Mouse (Mus musculus): ENCODE results near the gene Inpp5f. TPM values are rescaled to one million over a fixed set of nuclear protein-coding genes. Genes with fewer than 3 reads are reported as not detected.
A peak's percentile ranks its signal among the peaks of the same experiment; 100 is the strongest.
"Not testable (repeated sequence)": the region's sequence is repeated elsewhere in the genome, so short reads cannot be mapped to it uniquely, and the experiment has no call there.

Inpp5f gene
- total RNA-seq, 2 experiments from 2014 or later, result 36.6 to 37.3 TPM

DNA sequence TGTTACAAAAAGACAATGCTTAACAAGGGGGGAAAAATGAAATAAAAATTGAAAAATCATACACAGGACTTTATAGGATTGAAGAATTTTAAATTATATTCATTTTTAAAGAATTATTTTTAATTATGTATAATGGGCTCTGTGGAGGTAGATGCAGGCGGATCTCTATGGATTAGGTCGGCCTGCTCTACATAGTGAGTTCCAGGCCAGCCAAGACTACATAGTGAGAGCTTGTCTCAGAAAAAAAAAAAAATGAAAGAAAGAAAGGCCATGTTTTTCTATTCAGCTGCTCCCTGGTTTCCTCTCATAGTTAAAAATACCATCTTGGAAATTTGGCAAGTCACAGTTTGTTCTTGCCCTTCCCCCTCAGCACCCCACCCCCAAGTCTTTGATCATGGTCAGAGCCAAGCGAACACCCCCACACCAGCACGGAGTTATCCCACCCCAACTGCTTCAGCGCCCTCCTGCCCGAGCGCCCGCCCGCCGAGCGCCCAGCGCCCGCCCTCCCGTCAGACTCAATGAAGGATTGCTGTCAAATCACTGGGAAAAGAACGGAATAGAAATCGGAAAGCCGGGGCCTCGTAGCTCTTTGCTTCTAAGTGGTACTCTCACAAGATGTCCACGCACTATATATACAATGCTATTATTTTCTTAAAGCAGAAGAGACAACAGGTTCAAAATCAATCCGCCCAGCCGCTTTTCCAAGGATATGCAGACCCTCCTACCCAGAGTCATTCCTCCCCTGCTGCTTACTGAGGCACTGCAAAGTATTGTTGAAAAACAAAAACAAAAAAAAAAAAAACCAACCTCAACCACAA lies 18.8 kb upstream of the Inpp5f start:
- no peak for ATAC-seq (ENCODE audit: poor library complexity, severe bottlenecking)

- ATAC-seq (ENCODE audit: poor library complexity, severe bottlenecking), result no peak
Observed at GRCm38 (mm10) chr7:128592936-128593241, 18.2 kb upstream of the Inpp5f start.

DNA sequence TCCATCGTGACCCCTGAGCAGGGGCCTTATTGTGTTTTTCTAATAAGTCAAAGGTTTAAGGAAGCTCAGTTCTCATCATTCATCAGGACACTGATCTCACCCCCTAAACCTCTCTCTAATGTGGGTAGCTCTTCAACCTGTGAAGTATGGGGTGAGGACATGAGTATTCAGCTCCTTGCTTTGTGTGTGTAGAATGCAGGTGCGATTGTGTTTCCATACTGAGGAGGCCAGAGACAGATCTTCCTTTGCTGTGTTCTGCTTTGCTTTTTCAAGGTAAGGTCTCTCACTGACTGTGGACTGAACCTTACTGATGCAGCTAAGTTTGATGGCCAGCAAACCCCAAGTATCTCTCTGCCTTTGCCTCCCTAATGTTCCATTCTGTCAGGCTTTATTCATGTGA lies 14.9 kb upstream of the Inpp5f start:
- ATAC-seq (ENCODE audit: poor library complexity, severe bottlenecking), result no peak

- ATAC-seq (ENCODE audit: poor library complexity, severe bottlenecking), result no peak
Observed at GRCm38 (mm10) chr7:128599072-128599471, 12.1 kb upstream of the Inpp5f start.

- ATAC-seq (ENCODE audit: poor library complexity, severe bottlenecking), result no peak
Observed at GRCm38 (mm10) chr7:128601826-128602225, 9.3 kb upstream of the Inpp5f start.

DNA sequence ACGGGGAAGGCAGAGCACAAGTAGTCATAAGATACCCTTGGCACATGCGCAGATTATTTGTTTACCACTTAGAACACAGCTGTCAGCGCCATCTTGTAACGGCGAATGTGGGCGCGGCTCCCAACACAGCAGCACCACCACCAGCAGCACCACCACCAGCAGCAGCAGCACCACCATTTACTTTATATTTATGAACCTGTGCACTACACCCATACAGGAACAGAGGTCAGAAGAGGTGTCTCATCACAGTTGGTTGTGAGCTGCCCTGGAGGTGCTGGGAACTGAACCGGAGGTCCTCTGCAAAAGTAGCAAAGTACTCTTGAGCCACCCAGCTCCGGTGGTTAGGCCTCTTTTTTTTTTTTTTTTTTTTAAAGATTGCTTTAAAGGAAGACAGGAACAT lies 1.2 kb upstream of the Inpp5f start:
- not testable (repeated sequence) for ATAC-seq (ENCODE audit: poor library complexity, severe bottlenecking)

DNA sequence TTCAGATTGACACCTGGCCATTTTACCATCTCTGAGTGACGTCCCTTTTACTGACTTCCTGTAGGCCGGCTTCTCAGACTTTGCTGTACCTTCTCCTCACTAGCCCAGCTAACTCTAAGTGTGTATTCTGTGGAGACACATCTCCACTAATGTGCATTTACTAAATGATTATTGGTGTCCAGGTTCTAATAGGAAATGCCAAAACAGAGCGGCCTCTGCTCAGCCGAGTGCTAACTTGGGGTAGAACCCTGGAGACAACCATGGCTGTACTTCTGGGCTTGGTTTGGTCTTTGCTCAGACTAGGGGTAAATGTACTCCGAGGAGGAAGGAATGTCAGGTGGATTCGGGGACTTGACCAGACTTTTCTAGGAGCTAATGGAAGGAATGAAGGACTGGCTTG lies 638 bp upstream of the Inpp5f start:
- ATAC-seq (ENCODE audit: poor library complexity, severe bottlenecking), result 0 out of 2 replicates have a peak, but pooled peaks have one; percentile 1

- no peak for ATAC-seq (ENCODE audit: poor library complexity, severe bottlenecking)
Observed at GRCm38 (mm10) chr7:128611799-128612411, 777 bp downstream of the Inpp5f start.

- ATAC-seq (ENCODE audit: poor library complexity, severe bottlenecking), result no peak
Observed at GRCm38 (mm10) chr7:128612521-128613181, 1.5 kb downstream of the Inpp5f start.

DNA sequence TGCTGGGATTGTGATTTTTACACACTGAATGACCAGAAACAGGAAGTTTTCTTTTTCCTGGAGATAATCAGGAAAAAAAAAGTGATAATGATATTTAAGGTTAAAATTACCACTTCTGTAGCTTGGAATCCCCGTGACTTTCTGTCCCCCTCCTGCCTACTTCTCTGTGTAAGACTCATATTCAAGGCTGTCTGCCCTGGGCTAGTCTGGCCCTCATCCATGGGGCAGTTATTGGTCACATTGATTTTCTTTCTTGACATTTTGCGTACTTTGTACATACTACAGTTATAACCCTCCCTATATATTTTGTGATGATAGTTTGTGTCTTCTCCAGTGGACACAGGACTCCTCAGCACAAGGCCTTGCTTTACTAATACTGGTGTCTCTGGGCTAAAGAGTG lies 2.5 kb downstream of the Inpp5f start:
- ATAC-seq (ENCODE audit: poor library complexity, severe bottlenecking), result no peak

DNA sequence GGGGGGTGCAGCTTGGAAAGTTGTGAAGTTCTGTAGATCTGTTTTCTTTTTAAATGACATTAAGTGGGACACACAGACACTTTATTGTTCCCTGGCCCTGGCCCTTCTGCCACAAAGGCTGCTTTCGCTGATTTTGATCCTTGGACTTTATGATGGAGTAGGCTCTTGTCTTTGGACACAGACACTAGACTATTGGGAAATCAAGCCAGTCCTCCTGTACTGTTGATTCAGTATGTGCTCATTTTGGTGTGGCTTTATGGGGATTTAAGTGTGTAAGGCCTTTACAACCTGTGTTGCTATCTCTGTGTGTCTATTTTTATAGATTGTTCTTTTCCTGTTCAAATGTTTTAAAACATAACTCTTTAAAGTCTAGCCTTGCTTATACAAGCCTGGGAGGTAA lies 6.5 kb downstream of the Inpp5f start:
- ATAC-seq (ENCODE audit: poor library complexity, severe bottlenecking), result no peak

DNA sequence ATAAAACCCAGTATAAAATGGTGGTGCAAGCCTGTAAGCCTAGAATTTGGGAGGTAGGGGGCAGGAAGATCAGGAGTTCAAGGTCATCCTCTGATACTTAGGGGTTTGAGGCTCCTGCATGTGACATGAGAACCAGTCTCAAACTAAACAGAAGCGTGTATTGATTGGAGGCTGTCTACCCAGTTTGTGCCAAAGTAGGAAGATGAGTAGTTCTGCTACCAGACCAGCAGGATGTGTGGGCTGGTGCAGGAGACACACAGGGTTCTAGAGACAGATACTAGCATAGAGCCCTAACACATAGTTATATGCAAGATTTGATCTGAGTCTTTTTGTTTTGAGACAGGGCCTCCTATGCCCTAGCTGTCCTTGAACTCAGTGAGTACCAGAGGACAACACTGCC lies 9.1 kb downstream of the Inpp5f start:
- no peak for ATAC-seq (ENCODE audit: poor library complexity, severe bottlenecking)

DNA sequence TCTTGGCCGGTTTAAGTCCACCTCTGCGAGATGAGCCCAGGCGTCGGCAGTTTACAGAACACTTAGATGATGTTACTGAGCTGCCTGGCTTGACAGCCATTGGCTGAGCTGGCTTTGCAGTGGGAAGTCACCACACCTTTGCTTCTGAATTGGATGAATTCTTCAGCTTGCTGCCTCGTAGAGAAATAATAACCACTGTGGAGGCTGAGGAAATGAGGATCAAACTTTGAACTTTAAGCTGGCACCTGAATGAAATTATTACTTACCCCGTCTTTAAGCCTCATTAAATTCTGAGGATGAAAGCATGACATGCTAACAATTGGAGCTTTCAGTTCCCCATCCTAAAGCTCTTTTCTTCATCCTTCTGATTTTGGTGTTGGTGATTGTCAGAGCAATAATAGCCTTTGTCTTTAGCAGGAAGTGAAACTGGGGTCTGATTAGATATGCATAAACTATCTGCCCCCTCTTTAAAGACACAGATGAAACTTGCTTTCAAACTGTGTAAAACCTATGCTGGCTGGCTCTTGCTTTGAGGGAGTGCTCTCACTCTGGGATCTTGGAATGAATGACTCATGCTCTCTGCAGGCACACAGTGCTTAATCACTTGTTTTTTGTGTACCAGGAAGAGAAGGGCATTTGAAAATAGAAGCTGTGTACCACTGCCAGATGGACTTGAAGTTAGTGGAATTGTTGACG lies 11.3 kb downstream of the Inpp5f start:
- peak; percentile 93 for ATAC-seq (ENCODE audit: poor library complexity, severe bottlenecking)

DNA sequence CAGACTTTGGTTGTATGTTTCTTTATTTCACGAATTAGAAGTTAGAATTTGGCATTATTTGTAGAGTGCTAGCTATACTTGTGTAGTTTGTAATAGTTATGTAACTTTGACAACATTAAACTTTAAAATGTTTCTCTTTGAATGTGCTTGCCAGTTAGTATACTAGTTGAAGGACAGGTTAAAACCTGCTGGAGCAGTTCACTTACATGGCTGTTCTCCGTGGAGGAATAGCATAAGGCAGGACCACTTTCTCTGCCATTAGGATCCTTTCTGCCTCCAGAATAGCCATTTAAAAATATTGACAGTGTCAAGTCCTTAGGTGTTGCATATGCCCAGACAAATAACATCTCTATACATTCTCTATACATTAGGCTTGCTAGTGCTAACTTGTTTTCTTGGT lies 11.9 kb downstream of the Inpp5f start:
- ATAC-seq (ENCODE audit: poor library complexity, severe bottlenecking), result no peak

GRCm38 (mm10) chr7:128625382-128625781 lies 14.3 kb downstream of the Inpp5f start:
- no peak for ATAC-seq (ENCODE audit: poor library complexity, severe bottlenecking)

- no peak for ATAC-seq (ENCODE audit: poor library complexity, severe bottlenecking)
Observed at GRCm38 (mm10) chr7:128626601-128627000, 15.5 kb downstream of the Inpp5f start.

- no peak for ATAC-seq (ENCODE audit: poor library complexity, severe bottlenecking)
Observed at GRCm38 (mm10) chr7:128627251-128627650, 16.1 kb downstream of the Inpp5f start.

DNA sequence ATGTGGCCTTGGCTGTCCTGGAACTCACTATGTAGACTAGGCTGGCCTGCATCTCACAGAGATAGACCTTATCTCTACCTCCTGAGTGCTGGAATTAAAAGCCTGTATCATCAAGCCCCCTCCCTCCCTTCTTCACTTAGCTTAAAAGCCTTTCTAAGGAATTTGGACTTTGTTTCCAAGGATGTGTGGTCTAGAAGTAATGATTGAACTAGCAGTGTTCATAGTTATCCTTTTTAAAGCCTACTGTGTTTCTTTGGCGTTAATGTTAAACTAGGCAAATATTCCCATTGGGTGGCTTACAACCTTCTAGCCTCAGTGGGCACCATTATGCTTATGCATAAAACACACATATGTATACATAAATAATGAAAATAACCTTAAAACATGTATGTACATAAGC lies 16.6 kb downstream of the Inpp5f start:
- ATAC-seq (ENCODE audit: poor library complexity, severe bottlenecking), result no peak

DNA sequence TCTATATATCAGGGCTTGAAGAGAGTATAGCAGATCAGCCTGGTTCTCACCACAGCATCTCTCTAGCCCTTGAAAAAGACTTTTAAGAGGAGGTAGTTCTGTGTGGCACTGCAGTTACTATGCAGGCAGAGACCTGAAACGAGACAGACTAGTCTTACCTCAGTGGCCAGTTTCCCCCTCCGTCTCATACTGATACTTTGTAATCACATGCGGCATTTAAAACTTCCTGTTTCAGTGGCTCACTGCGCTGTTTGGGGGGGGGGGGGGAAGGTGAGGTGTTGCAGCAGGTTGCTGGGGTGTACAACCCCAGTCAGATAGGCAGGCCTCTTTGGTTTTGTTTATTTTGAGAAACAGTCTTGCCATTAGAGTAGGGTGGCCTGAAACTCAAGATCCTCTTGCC lies 22.0 kb downstream of the Inpp5f start:
- peak; percentile 94 for ATAC-seq (ENCODE audit: poor library complexity, severe bottlenecking)

- ATAC-seq (ENCODE audit: poor library complexity, severe bottlenecking), result no peak
Observed at GRCm38 (mm10) chr7:128639925-128640485, 28.9 kb downstream of the Inpp5f start.

DNA sequence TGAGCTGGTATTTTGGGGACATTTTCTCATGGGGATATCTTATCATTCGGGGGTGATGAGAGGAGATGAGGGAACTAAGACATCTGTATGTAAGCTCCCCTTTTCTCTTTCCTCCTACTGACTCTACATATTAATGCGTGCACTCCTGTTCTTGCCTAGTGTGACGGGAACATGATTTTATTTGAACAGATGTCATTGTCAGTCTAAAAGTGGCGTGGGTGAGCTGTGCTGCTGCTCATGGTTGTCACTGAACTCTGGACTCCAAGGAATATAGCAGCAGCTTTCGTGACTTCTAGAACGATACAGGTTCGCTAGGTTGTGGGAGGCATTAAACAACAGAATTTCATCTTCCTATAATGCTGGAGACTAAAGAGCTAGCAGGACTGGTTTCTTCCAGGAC lies 30.4 kb downstream of the Inpp5f start:
- no peak for ATAC-seq (ENCODE audit: poor library complexity, severe bottlenecking)

Data from megakaryocyte, adult 5-6 weeks (primary cell).